Mouse (Mus musculus) ES-CJ7 (cell line): ENCODE results near the gene Suclg2.

Experiments used
- DNase-seq: peaks from one replicate; pipeline ENCODE4 v3.0.0; 2011; ENCODE audit warnings: low read depth, low spot score

Suclg2 gene

DNA sequence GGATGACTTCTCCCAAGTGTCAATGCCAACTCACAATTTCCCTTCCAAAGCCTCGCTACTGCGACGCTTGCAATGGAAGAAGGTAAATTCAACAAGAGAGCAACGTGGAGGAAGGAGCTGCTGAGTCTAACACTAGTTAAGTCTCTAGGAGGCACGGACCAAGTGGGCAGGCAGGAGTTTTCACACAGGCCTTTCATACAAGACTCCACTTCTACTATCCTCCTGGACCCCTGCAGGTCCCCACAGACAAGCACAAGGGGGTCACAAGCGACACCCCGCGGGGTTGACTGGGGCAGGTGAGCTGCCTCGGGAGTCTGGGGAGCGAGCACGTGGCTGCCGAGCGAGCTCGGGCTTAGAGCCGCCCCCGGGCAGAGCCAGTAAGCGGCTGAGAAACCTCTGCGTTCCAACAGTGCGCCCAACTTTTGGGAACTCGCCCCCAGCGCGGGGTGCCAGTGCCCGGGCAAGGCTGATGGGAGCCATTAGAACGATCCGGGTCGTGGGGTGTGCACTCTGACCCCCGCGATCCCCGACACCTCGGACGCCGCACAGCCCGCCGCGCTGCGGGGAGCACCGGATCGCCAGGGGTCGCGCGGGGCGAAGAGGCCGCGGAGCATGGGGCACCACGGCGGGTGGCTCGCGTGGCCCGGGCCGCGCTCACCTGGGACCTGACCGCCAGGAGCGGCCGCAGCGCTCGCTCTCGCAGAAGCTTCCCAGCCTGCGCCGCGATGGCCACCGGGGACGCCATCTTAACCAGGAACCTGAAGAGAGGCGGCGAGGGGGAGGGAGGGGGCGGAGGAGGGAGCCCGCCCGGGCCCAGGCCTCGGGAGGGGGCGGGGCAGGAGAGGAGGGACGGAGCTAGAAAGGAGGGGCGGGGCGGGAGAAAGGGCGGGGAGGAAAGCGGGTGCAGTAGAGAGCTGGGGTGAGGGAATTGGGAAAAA lies at the start of gene Suclg2:
Gene Suclg2 (minus strand): TSS at position 770 of the 938 bp plus-strand sequence.
- peak; percentile 86 for DNase-seq

DNA sequence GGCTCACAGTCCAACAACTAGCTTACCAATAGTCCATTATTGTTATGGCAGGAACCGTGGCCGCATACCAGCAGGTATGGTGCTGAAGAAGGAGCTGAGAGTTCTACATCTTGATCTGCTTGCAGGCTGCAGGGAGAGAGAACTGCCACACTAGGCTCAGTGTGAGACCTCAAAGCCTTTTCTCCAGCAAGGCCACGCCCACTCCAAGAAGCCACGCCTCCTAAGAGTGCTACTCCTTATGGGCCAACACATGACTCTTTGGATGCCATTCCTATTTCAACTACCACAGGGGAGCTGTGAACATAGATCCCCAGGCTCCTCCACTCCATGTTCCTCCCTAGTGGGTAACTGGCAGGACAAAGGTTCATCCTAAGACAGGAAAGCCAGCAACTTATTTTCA lies 48.0 kb upstream of the Suclg2 start:
- DNase-seq: peak; percentile 51

- no peak for DNase-seq
Measured at GRCm38 (mm10) chr6:95759558-95760172, 41.1 kb upstream of the Suclg2 start.

DNA sequence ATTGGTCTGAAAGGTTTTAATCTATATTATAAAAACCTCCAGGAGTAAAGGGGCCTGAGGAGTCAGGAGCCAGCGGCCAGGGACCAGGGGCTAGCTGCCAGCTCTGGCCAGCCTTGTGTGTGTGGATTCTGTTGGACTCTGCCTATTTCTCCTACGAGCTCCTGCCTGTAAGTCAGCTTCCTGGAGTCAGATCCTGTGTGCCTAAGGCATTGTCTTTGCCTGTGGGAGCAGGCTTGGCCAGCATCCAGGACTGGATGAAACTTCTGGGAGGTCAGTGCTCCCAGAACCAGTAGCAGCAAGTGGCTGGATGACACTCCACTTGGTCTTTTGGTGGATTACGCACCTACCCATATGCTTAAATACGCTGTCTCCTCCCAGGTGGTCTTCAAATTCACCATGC lies 23.8 kb upstream of the Suclg2 start:
- DNase-seq: no peak

DNA sequence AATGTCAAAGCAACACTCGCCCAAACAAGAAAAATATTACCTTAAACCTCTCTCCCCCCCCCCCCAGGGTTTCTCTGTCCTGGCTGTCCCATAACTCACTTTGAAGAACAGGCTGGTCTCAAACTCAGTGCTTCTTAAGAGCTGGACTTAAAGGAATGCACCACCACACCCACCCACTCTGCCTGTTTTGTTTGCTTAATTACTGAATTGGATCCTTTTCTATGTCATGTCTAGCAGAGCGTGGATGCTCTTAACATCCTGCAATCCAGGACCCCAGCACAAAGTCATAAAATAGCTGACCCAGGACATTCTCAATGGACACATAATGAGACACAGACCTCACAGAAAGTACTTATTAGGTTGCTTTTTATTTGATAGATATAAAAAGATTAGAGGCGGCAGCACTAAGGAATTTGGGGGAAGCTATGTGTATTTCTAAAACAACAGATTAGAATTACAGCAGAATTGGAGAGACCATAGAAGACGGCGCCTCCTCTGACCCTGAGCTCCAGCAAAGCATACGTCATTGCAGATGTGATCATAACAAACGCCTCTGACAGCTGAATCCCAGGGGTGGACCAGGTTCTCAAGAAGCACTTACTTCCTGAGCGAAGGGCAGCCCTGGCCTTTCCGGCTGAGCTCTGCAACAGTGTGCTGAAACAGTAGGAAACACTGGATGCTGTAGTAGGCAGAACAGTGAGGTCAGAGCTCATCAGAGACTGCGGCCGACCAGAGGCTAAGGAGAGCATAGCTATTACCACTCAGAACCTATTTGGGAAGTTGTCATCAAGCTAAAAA lies 13.2 kb upstream of the Suclg2 start:
- DNase-seq: no peak

DNA sequence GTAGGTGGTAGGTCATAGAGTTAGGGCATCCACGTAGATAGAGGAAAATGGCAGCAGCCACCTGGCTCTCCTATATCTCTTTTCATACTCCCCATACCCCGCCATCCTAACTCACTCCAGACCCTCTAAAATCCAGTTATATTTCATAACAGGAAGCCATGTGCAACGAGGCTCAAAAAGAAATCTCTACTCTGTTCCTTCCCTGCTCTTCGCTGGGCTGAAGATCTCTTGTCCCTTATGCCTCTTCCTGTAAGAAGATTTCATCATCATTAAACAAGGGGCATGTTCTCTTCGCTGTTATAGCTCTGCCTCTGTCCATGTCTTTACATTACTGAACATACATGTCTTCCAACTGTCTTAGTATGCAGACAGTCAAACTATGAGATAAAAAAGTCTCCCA lies 10.8 kb upstream of the Suclg2 start:
- DNase-seq: no peak

DNA sequence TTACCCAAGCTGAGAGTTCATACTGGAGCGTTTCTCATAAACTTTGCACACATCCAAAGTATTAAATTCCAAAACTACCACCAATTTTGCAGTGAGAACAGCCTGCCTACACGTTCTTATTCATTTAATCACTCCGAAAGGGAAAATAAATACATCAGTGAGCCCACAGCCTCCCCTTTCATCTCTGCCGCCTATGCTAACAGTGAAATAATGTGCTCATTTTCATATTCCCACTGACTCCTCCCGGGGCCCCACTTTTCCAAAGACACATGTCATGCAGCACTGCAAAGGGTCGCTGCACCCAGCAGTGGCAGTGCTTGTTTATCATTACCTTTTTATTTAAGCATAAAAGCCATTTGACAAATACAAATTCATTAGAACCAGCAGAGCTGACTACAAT lies 6.7 kb upstream of the Suclg2 start:
- no peak for DNase-seq

DNA sequence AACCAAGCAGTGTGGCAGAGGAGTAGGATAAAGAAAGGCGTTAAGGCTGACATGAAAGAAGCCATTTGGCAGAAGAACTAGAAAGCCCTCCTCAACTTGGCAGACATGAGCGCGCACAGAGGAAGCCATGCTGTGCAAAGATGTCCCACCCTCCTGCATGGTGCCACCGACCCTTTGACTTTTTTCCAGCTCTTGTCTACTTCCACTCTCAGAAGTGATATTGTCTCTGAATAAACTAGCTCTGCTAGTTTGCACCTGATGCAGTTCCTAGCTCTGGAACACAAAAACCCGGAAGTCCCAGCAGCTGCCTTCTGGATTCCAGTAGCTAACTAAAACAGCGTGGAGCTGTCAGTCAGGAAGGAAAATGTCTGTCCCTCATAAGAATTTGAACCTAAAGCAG lies 4.8 kb upstream of the Suclg2 start:
- no peak for DNase-seq

DNA sequence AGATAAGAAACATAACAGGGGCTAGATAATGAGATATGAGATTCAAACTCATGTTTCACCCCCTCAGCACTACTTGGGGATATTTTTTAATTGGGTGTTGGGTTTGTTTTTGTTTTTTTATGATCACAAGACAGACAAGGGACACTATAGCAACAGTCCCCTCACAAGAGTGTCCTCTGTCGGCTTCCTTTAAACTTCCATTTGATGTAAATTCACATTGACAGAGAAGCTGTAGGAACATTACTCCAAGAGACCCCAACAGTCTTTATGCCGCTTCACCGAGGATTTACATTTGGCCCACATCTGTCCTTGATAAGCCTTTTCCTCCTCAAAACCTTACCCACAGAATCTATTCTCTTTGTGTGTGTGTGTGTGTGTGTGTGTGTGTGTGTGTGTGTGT lies 1.2 kb upstream of the Suclg2 start:
- DNase-seq: no peak

- DNase-seq: peak; percentile 58
Measured at GRCm38 (mm10) chr6:95718969-95719333, 351 bp upstream of the Suclg2 start.

GRCm38 (mm10) chr6:95717071-95717470 lies 1.5 kb downstream of the Suclg2 start:
- DNase-seq: no peak

DNA sequence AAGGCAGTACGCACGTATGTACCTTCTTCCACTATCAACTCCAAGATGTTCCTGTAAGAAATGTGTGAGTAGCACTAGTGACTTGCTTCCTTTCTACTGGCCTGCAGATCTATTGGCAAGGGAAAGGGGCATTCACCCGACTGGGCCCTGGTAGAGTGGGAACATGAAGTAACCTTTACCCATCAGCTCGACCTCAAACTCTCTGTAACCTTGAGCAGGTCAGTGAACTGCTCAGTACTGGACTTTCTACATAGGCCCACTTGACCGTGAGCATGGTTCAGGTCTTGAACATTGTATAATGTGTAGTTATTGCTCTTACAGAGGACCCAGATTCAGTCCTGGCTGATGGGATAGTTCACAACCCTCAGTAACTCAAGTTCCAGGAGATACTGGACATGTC lies 2.1 kb downstream of the Suclg2 start:
- no peak for DNase-seq

DNA sequence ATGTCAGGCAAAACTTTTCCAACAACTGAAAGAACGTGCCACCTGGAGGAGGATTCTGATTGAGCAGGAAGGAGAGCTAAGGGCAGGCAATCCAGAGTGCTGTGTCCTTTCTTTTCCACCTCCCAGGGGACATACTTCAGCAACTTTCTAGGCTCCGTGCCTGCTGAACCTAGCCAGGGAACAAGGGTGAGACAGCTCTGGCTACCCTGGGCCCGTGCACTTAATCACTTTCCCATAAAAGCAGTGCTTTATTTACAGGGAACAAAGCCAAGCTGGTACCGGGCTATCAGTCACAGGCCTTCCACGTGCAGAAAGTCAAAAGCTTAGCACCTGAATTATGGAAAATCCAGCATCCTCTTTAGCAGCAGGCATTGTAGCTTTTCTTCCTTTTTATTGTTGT lies 5.4 kb downstream of the Suclg2 start:
- DNase-seq: no peak

- DNase-seq: no peak
Measured at GRCm38 (mm10) chr6:95712081-95712480, 6.5 kb downstream of the Suclg2 start.

DNA sequence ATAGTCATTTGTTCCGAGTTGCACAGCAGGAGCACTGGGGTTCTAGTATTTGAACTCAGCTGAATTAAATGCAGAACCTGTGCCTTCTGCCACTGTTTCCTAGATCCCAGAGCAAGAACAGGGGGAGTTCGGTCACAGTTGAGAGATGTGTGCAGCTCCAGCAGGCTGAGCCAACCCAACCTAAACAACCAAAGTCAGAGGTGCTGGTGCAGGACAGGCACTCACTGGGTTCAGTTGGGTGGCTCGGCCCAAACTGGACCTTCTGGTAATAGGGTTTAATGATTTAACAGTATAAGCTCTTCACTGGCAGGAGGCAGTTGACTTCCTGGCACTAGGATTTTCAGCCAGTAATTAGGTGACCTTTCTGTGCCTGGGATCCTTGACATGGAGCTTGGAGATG lies 6.9 kb downstream of the Suclg2 start:
- DNase-seq: no peak

DNA sequence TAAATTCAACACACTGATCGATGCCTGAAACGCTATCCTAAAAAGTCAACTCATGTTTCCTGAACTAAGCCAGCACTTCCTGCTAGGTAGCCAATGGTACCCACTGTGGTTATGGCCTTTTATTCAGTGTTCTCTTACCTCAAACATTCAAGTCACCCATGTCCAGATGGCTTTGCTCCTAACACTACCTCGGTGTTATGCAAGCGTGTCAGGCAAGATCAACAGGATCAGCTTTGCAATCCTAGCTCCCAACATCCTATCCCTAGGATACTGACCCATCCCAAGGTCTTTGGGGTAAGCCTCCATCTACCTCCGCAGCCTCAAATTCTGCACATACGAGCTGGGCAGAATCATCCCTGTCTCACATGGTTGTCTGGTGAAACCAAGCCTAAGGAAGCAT lies 7.7 kb downstream of the Suclg2 start:
- DNase-seq: no peak

- DNase-seq: peak; percentile 69
Measured at GRCm38 (mm10) chr6:95709531-95709930, 9.1 kb downstream of the Suclg2 start.

DNA sequence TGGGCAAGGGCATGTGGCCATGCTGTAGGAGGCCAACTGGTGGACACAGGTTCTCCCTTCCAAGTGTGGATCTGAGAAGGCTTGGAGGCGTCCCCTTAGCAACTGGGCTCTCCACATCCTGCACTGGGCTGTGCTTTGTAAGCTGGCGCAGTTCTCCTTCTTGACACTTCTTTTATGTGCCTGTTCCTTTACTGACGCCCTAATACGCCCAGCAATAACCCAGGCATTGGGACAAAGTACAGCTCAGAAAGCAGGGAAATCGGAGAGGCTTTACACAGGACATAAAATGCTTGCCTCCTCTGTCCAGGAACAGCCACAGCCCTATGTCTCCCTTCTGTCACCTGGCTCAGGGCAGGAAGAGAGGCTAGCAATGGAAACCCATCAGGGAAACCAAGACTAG lies 9.5 kb downstream of the Suclg2 start:
- no peak for DNase-seq

GRCm38 (mm10) chr6:95704626-95705025 lies 14.0 kb downstream of the Suclg2 start:
- no peak for DNase-seq

DNA sequence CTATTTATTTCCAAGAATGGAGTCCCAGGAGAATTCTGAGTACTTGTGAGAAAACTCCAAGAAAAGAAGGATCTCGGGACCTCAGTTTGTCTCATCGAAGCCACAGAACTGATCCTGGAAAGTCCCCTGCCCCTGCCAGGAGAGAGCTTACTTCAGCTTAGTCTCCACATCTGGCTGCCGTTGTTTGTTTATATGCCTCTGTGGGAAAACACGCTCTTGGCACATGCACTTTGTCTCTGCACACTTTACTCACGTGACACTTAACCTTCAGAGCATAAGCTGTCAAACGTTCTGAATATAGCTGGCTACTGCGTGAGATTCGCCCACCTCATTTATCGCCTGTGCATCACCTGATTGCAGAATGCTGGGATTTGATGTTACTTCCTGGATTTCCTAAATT lies 16.4 kb downstream of the Suclg2 start:
- DNase-seq: no peak

- DNase-seq: no peak
Measured at GRCm38 (mm10) chr6:95701786-95702185, 16.8 kb downstream of the Suclg2 start.

- DNase-seq: no peak
Measured at GRCm38 (mm10) chr6:95700981-95701610, 17.5 kb downstream of the Suclg2 start.
